Mouse (Mus musculus) adrenal gland, postnatal 4 days (tissue): ENCODE measurements around the gene Serpina3j. TPM values are rescaled to one million over a fixed set of nuclear protein-coding genes. Genes with fewer than 3 reads are reported as not detected.

ENCODE experiments used
- total RNA-seq, 2 experiments: library from RNA; stranded (reverse); gene quantifications; 2 replicates each; pipeline ENCODE4 v1.2.3; 2021

Serpina3j gene
- total RNA-seq, 2 experiments from 2014 or later = not detected

Other genes starting within 250 kb of the Serpina3j start
- under 1 TPM; 0.22 to 0.51 TPM for gene Serpina5, start 213.4 kb upstream of the Serpina3j start, total RNA-seq
- gene Serpina3a, start 201.8 kb upstream of the Serpina3j start, total RNA-seq = not detected
- gene Serpina3b, start 186.6 kb upstream of the Serpina3j start, total RNA-seq = under 1 TPM in 1 of 2 experiments, not detected in 1; 0.70 TPM
- 1 to 10 TPM; 2.0 to 3.2 TPM for gene Serpina3c, start 160.7 kb upstream of the Serpina3j start, total RNA-seq
- gene Serpina3f, start 100.0 kb upstream of the Serpina3j start, total RNA-seq = 1 to 10 TPM in 1 of 2 experiments, under 1 TPM in 1; 0.84 to 1.9 TPM
- gene Serpina3g, start 78.3 kb upstream of the Serpina3j start, total RNA-seq = 10 to 100 TPM; 10.4 to 20.9 TPM
- gene Serpina3i, start 51.4 kb upstream of the Serpina3j start, total RNA-seq = under 1 TPM; 0.28 to 0.50 TPM
- gene Serpina3k, start 23.9 kb downstream of the Serpina3j start, total RNA-seq = 100 to 1,000 TPM in 1 of 2 experiments, 1 to 10 TPM in 1; 2.3 to 117 TPM
- gene Serpina3m, start 23.9 kb downstream of the Serpina3j start, total RNA-seq = 10 to 100 TPM in 1 of 2 experiments, 1 to 10 TPM in 1; 1.1 to 35.8 TPM
- gene Serpina3n, start 92.2 kb downstream of the Serpina3j start, total RNA-seq = 10 to 100 TPM in 1 of 2 experiments, 1 to 10 TPM in 1; 2.4 to 57.1 TPM
- gene Gsc, start 158.8 kb downstream of the Serpina3j start, total RNA-seq = under 1 TPM; 0.31 to 0.39 TPM